Mouse (Mus musculus): ENCODE measurements at regions not wholly inside any gene's neighbourhood (a gene's known extent, or its start where the extent isn't known, plus 50 kb on each side); places are given as distances from the start of the nearest gene placed in this dataset.

GRCm38 (mm10) chr3:103513411-103513810, 61.6 kb upstream of the Syt6 start:
- no peak for DNase-seq (ENCODE audit: low spot score in 2 of 2)

DNA sequence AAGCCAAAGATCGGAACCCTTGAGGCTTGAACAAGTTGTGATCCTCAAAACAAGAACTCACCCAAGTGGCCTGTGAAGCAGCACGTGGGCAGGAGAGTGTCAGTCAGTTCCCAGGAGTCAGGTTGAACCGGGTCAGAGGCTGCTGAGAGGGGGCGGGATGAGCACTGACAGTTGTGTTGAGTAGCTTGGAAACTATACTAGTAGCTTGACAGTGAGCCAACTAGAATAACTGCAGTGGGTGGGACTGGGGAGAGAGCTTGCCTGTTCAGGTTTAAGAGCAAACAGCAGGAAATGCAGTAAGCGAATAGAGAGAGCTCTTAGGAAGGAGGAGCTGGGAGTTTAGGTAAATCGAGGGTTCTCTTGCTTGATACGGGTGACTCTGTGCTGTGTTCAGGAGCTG, 61.0 kb upstream of the Syt6 start:
- DNase-seq (ENCODE audit: low spot score in 2 of 2), result no peak

- no peak for DNase-seq (ENCODE audit: low spot score in 2 of 2)
These were observed 59.1 kb upstream of the Syt6 start for GRCm38 (mm10) chr3:103515946-103516345.

DNA sequence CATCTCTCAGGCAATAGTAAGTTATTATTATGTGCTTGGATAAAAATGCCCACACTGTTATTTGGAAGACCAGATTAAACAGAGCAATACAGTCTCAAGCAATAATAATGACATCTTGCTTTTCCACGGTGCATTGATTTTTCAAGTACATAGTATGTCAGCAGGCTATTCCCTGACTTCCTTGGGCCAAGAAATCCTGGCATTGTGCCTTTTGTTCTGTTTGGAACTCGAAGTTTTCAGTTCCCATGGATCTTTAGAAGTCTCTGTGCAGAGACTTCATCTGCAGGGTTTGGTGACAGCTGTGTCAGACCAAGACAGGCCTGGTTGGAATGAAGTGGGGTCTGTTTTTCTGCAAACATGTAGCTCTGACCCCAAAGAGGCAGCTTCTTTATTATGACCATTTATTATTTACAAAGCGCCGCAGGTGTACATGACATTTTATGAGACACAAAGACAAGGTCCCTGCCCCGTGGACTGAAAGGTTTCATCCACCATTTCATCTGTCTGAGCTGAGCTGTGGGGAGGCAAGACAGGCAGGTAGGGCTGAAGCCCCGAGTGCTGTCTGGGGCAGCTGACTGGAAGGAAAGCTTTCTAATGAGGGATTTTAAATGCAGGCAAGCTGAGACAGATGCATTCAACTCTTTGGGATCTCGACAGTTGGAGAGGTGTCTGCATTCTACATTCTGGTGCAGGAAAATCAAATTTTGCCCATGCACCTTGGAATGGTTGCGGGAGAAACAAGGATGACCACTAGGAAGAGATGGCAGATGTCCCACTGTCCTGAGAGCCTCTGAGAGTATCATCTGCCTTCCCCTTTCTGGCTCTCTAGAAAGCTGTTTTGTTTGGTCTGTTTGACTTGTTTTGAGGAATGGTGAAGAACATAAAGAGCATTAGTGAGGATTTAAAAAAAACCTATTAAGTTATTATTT, 57.4 kb upstream of the Syt6 start:
- no peak for DNase-seq (ENCODE audit: low spot score in 2 of 2)

DNA sequence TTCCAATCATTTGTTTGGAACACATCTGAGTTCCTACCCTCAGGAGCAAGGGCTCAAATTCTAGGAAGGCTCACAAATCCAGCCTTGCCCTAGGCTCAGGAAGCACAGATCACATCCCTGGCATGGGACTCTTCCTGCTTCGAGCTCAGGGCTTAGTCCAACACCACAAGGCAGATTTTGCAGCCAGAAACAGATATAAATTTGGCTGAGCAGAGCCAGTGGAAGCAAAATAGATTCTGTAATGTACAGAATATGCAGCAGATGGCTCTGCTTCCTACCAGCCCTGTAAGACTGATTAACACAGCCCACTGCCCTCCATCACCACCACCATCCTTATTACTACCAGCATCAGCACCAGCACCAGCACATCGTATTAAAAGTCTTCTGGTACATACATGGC, 56.4 kb upstream of the Syt6 start:
- DNase-seq (ENCODE audit: low spot score in 2 of 2), result peak in 1 of 2 experiments; percentile 18
